Mouse (Mus musculus): ENCODE results near the gene Nphp3. TPM values are rescaled to one million over a fixed set of nuclear protein-coding genes. Genes with fewer than 3 reads are reported as not detected.

The Nphp3 gene
- 0.14 and 0.36 TPM in 2 replicates for polyA plus RNA-seq (2012; ENCODE audit: low replicate concordance)

DNA sequence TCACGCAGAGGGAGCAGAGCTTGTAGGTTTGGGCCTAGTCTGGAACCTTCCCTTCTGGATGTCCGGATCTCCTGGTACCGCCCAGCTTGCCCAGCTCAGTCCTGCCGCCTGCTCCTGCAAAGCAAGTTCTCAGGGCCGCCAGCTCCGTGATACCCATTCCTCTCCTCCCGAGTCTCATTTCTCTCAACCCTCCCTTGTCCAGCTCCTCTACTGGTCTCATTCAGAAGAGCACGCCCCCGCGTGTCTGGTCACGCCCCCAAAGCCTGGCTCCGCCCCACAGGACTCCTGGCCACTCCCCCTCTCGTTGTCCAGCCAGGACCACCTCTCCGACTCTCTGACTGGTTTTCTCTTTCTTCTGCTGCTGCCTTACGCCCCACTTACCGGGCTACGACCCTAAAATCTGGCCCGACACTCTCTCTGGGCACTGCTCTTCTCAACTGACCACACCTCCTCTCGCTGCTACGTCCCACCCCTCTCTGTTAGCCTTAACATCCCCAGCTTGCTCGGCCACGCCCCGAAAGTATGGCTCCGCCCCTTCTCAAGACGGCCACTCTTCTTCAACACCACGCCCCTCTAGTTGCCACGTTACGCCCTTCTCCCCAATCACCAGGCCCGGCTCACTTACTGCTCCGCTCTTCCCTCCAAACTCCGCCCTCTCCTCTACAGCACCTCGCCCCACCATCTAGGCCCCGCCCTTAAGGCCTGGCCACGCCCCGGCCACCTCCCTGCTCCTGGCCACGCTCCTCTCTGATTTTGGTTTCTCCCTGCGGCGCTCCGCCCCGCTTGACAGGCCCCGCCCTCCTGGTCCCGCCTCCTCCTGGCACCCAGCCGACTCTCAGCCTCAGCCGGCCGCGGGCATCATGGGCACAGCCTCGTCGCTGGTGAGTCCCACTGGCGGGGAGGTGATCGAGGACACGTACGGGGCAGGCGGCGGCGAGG lies at the start of gene Nphp3:
Gene Nphp3, plus strand, starts transcription at position 624 of the 939 bp plus-strand sequence.

DNA sequence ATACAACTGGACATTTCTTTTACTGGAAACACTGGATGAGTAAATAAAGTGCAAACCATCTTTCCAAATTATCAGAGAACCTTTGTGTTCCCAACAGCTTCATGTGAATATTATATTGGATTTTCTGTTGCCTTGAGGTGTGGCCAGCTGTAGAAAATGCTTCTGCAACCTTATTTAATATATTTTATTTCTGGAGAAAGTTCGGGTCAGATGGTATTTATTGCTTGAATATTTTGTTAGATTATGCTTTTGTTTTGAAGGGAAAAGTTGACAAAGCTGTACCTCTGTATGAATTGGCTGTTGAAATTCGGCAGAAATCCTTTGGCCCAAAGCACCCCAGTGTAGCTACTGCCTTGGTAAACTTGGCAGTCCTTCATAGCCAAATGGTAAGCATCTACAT lies 38.0 kb downstream of the Nphp3 start, which contains the start of gene Gm28305:
Gene Gm28305, plus strand, starts transcription at position 301 of the 400 bp plus-strand sequence.

DNA sequence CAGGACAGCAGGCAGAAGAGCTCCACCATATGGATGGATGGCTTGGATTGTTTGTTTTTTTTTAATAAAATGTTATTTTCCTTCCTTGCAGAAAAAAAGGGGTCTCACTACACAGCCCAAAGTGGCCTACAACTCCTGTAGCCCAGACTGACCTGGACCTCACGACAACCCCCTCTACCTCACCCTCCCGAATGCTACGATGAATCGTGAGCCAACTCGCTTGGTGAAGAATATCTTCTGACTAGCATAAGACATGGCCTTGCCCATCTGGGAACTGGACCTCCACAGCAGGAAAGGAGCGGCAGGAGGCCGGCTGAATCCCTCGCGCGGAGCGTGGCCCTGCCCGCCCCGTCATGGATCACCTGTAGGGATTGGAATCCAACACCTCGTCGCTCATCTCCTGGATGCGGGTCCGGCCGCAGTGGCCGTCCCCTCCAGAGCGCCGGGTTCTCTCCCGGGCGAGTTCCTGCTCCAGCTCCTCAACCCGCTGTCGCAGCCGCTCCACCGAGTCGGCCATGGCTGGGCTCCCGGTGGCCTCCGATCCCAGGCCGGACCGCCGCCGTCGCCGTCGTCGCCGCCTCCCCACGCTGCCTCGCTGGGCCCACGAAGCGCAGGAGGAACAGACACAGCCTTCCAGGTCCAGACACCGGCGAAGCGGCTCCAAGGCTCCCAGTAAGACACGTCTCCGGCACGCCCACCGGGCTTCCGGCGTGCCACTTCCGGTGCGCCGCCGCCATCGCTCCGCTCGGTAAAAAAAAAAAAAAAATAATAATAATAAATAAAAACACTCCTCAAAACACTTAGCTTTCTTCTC lies 60.3 kb downstream of the Nphp3 start, which contains the start of gene Uba5:
Gene Uba5, minus strand, starts transcription at position 705 of the 814 bp plus-strand sequence.

DNA sequence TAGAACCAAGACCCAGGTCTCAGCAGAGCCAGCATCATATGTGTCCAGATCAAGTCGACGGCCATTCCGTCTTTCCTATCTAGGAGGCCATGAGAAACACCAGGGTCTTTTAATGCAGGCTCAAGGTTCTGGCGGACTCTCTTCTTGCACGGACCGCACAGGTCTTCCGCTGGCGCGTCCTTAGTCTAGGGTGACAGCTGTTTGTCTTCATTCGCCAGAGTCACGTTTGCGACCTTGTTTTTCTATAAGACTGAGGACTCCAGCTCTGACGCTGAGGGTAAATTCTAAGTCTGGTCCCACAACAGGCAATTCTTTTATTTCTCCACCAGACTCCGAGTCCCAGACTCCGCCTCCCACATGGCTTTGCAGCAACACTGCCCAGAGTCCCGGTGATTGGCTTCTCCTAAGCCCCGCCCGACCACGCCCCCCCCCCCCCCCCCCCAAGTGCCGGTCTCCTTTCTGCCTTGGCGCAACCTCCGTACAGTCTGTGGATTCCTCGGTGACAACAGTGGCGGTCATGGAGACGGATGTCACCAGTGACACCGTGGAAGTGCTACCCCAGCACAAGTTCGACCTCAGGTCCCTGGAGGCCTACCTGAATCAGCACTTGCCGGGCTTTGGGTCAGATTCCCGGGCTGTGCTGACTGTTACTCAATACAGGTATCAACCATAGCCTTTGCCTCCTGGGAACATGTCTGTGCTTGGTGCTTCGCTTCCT lies 61.1 kb downstream of the Nphp3 start, which contains the start of gene Acad11:
Gene Acad11, plus strand, starts transcription at position 134 of the 718 bp plus-strand sequence.

Other genes starting within 250 kb of the Nphp3 start
- 0.39 and 1.5 TPM in 2 replicates for gene Tmem108, start 240.7 kb upstream of the Nphp3 start, polyA plus RNA-seq (2012; ENCODE audit: low replicate concordance)
- not detected in 2 replicates for gene Gm28305, start 38.1 kb downstream of the Nphp3 start, polyA plus RNA-seq (2012; ENCODE audit: low replicate concordance)
- gene Uba5, start 60.6 kb downstream of the Nphp3 start, polyA plus RNA-seq (2012; ENCODE audit: low replicate concordance) = 3.4 and 5.0 TPM in 2 replicates
- 0.81 and 15.6 TPM in 2 replicates for gene Acad11, start 60.8 kb downstream of the Nphp3 start, polyA plus RNA-seq (2012; ENCODE audit: low replicate concordance)
- gene Ackr4, start 124.4 kb downstream of the Nphp3 start, polyA plus RNA-seq (2012; ENCODE audit: low replicate concordance) = not detected in 2 replicates